Mouse (Mus musculus) embryonic facial prominence, embryonic 11.5 days (tissue): ENCODE measurements around the gene Sgsm1. TPM values are rescaled to one million over a fixed set of nuclear protein-coding genes. Genes with fewer than 3 reads are reported as not detected.

ENCODE experiments used
- ATAC-seq: fragments of 200-750 bp; cut with Nextera tagmentation; replicated peaks from 2 replicates; pipeline ENCODE4 v1.8.0; 2017; ENCODE audit warnings: low read depth; ENCODE audit not compliant: insufficient number of reproducible peaks, low FRiP score, low TSS enrichment
- DNase-seq: peaks from one replicate; pipeline ENCODE4 v3.0.0-alpha.2; 2015; ENCODE audit warnings: low spot score
- H3K27ac ChIP-seq: fragments of 300-500 bp; sonication (generic); replicated peaks from 2 replicates; pipeline ENCODE4 v1.5.1; 2014; ENCODE audit warnings: mild to moderate bottlenecking, low read depth, low read length, control low read depth
- H3K27me3 ChIP-seq: fragments of 300-500 bp; sonication (generic); 2 replicates; pipeline ENCODE4 v1.6.1; 2014; ENCODE audit warnings: mild to moderate bottlenecking, low read length, moderate library complexity, mixed read lengths; ENCODE audit not compliant: control insufficient read depth, insufficient read depth
- H3K36me3 ChIP-seq: fragments of 300-500 bp; sonication (generic); replicated peaks from 2 replicates; pipeline ENCODE4 v1.6.1; 2014; ENCODE audit warnings: low read depth, mild to moderate bottlenecking, low read length, moderate library complexity, mixed read lengths; ENCODE audit not compliant: control insufficient read depth, insufficient read depth
- H3K4me1 ChIP-seq: fragments of 300-500 bp; sonication (generic); 2 replicates; pipeline ENCODE4 v1.6.1; 2014; ENCODE audit warnings: low read length, mixed read lengths; ENCODE audit not compliant: control insufficient read depth, insufficient read depth
- H3K4me2 ChIP-seq: fragments of 300-500 bp; sonication (generic); 2 replicates; pipeline ENCODE4 v1.6.1; 2014; ENCODE audit warnings: low read depth, mild to moderate bottlenecking, control low read depth, low read length, moderate library complexity
- H3K4me3 ChIP-seq: fragments of 300-500 bp; sonication (generic); 2 replicates; pipeline ENCODE4 v1.5.1; 2014; ENCODE audit warnings: low read depth, low read length, control low read depth
- H3K9ac ChIP-seq: fragments of 300-500 bp; sonication (generic); replicated peaks from 2 replicates; pipeline ENCODE4 v1.6.1; 2014; ENCODE audit warnings: mild to moderate bottlenecking, control low read depth, low read length
- H3K9me3 ChIP-seq: fragments of 300-500 bp; sonication (generic); replicated peaks from 2 replicates; pipeline ENCODE4 v1.6.1; 2016; ENCODE audit warnings: mild to moderate bottlenecking, low read length, inconsistent platforms, mixed read lengths; ENCODE audit not compliant: control insufficient read depth
- WGBS: fragments of 180-500 bp; shearing (Covaris S2); extraction: QIAGEN DNeasy Blood & Tissue Kit; methylation state at CpG from one replicate; pipeline ENCODE4 v1.1.7; 2014; 5-methylcytosine and 5-hydroxymethylcytosine counted together
- polyA plus RNA-seq: library from polyadenylated mRNA; unstranded; fragments of >200 nt; fragmentation: Nextera tagmentation; extraction: Ambion mirVana; gene quantifications from 2 replicates; pipeline ENCODE4 v1.2.1, GENCODE M21; 2014

Sgsm1 gene
- polyA plus RNA-seq, 1 experiment from 2014 or later: 7.4 TPM

- DNase-seq (no peak), ATAC-seq (no peak)
- H3K4me3 ChIP-seq: no peak overlapping the region
- H3K36me3 ChIP-seq: no peaks in the 10 kb centered on the region
- no peaks in the 10 kb centered on the region for H3K9me3 ChIP-seq
- no peak overlapping the region for H3K9ac ChIP-seq
- H3K27me3 ChIP-seq: no peaks in the 10 kb centered on the region
- no peak overlapping the region for H3K4me2 ChIP-seq
- 0 out of 2 replicates have a peak, but pooled peaks cover 2% of the 10 kb centered on the region for H3K4me1 ChIP-seq
- no peak overlapping the region; the same call in 1 of the 2 replicates for H3K27ac ChIP-seq
- WGBS: 79% methylated on average over 6 of the region's 6 CpGs
These were observed 100.3 kb downstream of the Sgsm1 start for GRCm38 (mm10) chr5:113210314-113210713.

DNA sequence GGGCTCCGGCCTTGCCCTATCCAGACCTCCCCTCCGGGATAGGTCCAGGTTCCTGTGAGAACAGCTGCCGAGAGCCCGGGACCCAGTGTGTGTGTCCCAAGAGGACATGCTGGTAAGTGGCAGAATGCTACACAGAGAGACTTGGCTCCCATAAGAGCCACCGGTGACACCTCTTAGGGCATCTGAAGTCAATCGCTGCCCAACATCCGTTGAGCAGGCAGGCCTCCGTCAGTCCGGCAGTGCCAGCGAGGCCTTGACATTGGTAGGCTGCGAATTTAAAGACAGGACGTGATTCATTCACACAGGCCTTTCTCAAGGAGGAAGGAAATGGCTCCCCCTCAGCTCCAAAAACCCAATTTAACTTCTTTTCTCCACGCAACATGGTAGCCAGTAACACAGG is 100.7 kb downstream of the Sgsm1 start:
- no peaks in the 10 kb centered on the region for H3K9me3 ChIP-seq
- ATAC-seq (no peak), DNase-seq (no peak)
- no peak overlapping the region for H3K27ac ChIP-seq
- 80% methylated on average over 13 of the region's 13 CpGs for WGBS
- no peak overlapping the region for H3K4me3 ChIP-seq
- no peak overlapping the region for H3K4me2 ChIP-seq
- 0 out of 2 replicates have a peak, but pooled peaks cover 2% of the 10 kb centered on the region for H3K4me1 ChIP-seq
- H3K36me3 ChIP-seq: no peaks in the 10 kb centered on the region
- H3K9ac ChIP-seq: no peak overlapping the region
- H3K27me3 ChIP-seq: no peaks in the 10 kb centered on the region

DNA sequence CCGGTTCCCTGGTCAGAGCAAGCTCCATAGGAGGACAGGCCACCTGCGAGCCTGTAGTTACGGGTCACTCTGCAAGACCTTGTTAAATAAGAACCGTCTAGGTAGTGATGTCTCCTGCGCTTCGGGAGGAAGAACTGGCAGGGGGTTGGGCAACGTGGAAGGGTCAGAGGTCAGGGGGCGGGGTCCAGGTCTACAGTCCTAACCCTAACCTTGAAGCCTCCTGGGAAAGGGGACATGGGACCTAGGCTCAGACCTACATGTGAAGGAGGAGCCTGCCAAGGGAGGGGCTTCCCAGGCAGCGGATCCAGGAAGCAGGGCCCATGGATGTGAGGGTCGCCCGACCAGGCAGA is 101.2 kb downstream of the Sgsm1 start:
- Histone ChIP-seq H3K9ac (no peak overlapping the region), H3K4me2 (no peak overlapping the region), H3K4me1 (0 out of 2 replicates have a peak, but pooled peaks cover 2% of the 10 kb centered on the region), H3K36me3 (no peaks in the 10 kb centered on the region), H3K9me3 (no peaks in the 10 kb centered on the region), H3K27ac (no peak overlapping the region), H3K27me3 (no peaks in the 10 kb centered on the region), H3K4me3 (no peak overlapping the region)
- ATAC-seq (no peak), DNase-seq (no peak)
- 45% methylated on average over 11 of the region's 11 CpGs for WGBS

DNA sequence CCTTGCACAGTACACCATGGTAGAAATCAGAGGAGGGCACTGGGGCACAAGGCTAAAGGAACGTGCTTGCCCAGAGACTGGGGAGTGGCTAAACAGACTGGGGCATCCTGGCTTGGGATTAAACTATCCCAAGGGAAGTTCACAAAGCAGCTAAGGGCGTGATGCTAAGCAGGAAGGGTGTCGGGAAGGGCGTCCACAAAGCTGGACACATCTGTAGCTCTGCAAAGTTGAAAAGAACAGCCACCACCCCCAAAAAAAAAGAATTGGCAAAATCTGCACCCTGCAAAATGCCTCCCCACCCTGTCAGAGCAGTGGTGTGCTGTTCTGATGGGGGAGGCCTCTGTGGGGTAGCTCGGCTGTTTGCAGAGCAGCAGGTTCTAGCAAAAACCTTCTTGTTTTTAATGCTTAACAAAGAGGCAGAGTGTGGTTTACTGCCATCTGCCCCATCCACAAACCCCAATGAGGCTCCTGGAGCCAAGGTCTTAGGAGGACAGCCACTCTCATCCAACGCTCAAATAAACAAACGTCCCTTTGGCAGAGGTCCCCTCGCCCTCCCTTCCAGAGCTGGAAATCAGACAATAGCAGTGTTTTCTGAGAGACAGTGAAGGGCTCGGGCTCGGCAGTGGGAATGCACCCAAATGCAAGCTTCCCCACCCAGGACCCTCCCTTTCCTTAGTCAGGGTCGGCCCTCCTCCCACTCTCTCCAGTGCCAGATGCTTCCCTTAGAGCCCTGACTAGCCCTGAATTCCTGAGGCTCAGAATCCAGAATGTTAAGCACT is 101.8 kb downstream of the Sgsm1 start:
- Histone ChIP-seq H3K36me3 (no peaks in the 10 kb centered on the region), H3K27me3 (no peaks in the 10 kb centered on the region), H3K4me2 (no peak overlapping the region), H3K9ac (no peak overlapping the region), H3K27ac (0 out of 2 replicates have a peak overlapping the region, but pooled peaks have one; percentile 16), H3K4me1 (0 out of 2 replicates have a peak, but pooled peaks cover 2% of the 10 kb centered on the region), H3K9me3 (no peaks in the 10 kb centered on the region), H3K4me3 (no peak overlapping the region)
- WGBS: 48% methylated on average over 11 of the region's 11 CpGs
- ATAC-seq (no peak), DNase-seq (no peak)

DNA sequence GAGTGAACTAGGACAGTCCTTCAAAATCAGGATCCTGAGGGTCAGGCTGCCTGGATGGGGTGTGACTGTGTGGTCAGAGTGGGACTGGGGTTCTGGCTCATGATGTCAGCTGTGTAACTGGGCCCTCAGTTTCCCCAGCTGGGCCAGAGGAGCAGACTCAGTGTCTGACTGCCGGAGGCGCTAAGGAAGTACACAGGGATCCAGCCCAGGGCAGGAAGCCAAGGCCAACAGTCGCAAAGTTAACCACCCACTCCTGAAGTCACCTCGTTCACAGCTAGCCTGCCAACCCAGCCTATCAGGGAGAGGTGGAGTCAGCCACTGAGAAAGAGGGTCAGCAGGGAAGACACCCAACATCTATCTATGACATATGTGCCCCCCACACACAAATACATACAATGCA is 102.5 kb downstream of the Sgsm1 start:
- H3K27ac ChIP-seq: no peak overlapping the region
- 0 out of 2 replicates have a peak, but pooled peaks cover 2% of the 10 kb centered on the region for H3K4me1 ChIP-seq
- WGBS: 81% methylated on average over 4 of the region's 4 CpGs

DNA sequence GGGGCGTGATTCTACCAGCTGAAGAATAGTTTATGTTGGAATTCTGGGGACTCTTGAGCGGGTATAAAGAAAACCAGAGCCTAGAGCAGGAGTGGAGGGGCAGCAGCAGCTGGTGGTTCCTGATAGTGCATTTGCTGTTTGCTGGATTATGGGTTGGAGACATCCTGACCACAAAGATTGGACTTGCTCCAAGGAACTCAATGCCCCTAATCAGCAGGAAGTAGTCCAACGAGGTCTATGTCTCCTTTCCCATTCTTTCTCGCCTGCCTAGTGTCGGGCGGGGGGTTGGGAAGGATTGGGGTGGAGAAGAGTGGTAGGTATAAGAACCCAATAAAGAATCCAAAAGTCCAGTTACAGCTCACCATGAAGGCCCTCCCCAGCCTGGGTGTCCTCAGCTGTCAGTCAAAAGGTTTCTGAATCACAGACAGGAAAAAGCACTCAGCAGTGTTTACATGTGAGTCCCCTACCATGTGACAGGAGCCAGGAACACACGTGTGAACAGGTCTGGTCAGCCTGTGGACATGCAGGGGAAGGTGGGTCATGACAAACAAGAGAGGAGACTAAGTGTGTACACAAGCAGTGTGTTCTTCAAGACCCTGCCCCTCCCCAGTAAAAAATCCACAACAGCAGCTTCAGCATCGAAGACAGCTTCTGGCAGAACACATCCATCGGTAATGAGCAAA is 103.8 kb downstream of the Sgsm1 start:
- WGBS: 61% methylated on average over 9 of the region's 9 CpGs

More for the DNA sequence above, 102.5 kb downstream of the Sgsm1 start:
- Histone ChIP-seq H3K27me3 (no peaks in the 10 kb centered on the region), H3K9ac (no peak overlapping the region), H3K9me3 (no peaks in the 10 kb centered on the region), H3K4me3 (no peak overlapping the region), H3K36me3 (no peaks in the 10 kb centered on the region), H3K4me2 (no peak overlapping the region)
- DNase-seq (no peak), ATAC-seq (no peak)

GRCm38 (mm10) chr5:113204193-113204592 is 106.4 kb downstream of the Sgsm1 start:
- Histone ChIP-seq H3K36me3 (no peaks in the 10 kb centered on the region), H3K9ac (no peak overlapping the region), H3K27me3 (no peaks in the 10 kb centered on the region), H3K9me3 (no peaks in the 10 kb centered on the region), H3K27ac (no peak overlapping the region), H3K4me2 (no peak overlapping the region), H3K4me3 (no peak overlapping the region), H3K4me1 (no peaks in the 10 kb centered on the region)
- no peak for DNase-seq
- 91% methylated on average over 9 of the region's 9 CpGs for WGBS
- no peak for ATAC-seq

More for the DNA sequence above, 103.8 kb downstream of the Sgsm1 start:
- no peaks in the 10 kb centered on the region for H3K27me3 ChIP-seq
- DNase-seq: no peak
- H3K4me1 ChIP-seq: 0 out of 2 replicates have a peak, but pooled peaks cover 2% of the 10 kb centered on the region
- no peak overlapping the region for H3K4me2 ChIP-seq
- ATAC-seq: no peak
- H3K36me3 ChIP-seq: no peaks in the 10 kb centered on the region
- H3K9ac ChIP-seq: no peak overlapping the region
- no peak overlapping the region for H3K27ac ChIP-seq
- H3K9me3 ChIP-seq: no peaks in the 10 kb centered on the region
- H3K4me3 ChIP-seq: no peak overlapping the region

DNA sequence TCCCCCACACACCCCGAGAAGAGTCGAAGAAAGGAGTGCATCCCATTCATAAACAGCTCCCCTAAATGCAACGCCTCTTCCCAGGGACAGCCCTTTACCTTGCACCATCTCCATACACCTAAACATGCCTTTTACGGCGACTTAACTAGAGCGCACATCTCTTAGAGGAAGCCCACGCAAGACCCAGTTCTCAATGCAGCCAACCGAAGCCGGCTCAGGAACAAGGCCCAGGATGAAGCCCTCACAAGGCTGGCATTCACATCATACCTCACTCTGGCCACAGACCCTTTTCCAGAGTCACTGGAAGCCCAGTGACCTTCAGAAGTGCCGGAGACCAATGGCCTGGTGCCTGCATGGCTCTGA is 110.8 kb downstream of the Sgsm1 start:
- H3K9ac ChIP-seq: no peak overlapping the region
- H3K36me3 ChIP-seq: no peaks in the 10 kb centered on the region
- no peaks in the 10 kb centered on the region for H3K27me3 ChIP-seq
- no peak overlapping the region for H3K4me3 ChIP-seq
- ATAC-seq (no peak), DNase-seq (no peak)
- WGBS: 83% methylated on average over 10 of the region's 10 CpGs
- no peak overlapping the region for H3K27ac ChIP-seq
- no peaks in the 10 kb centered on the region for H3K9me3 ChIP-seq
- H3K4me1 ChIP-seq: no peaks in the 10 kb centered on the region
- H3K4me2 ChIP-seq: no peak overlapping the region
